Mouse (Mus musculus): ENCODE measurements at regions not wholly inside any gene's neighbourhood (a gene's known extent, or its start where the extent isn't known, plus 50 kb on each side); places are given as distances from the start of the nearest gene placed in this dataset.

DNA sequence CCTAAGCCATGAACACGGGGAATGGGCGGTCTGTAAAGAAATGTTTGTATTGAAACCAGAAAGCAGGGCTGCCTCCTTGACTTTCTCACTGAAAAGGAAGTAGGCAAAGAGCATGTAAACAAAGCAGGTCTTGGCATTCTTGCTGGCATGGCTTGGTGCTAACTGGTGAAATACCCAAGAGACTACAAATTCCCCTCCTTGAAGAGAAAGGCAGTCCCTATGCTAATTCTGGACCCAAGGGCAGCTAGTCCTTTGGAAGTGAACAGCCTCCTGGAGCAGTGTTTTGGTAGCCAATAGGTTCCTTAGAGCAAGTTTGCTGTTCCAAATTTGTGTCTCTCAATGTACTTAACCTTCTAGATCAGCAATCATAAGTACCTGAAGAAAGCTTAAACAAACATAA is 456.0 kb upstream of the Mpdz start:
- Histone ChIP-seq H3K9me3 (ENCODE audit: low read length) (no peaks in the 10 kb centered on the region), H3K4me3 (ENCODE audit: low read depth, low read length) (no peak overlapping the region), H3K27ac (ENCODE audit: low read length) (no peak overlapping the region), H3K4me2 (replicated peaks; ENCODE audit: low read depth, low read length) (no peak overlapping the region), H3K36me3 (ENCODE audit: insufficient read depth, low read length) (no peaks in the 10 kb centered on the region), H3K4me1 (ENCODE audit: insufficient read depth, low read depth, low read length) (0 out of 2 replicates have a peak, but pooled peaks cover 4% of the 10 kb centered on the region), H3K9ac (replicated peaks; ENCODE audit: low read depth) (no peak overlapping the region), H3K27me3 (replicated peaks; ENCODE audit: insufficient read depth, low read length) (no peaks in the 10 kb centered on the region)
- WGBS, result 52% methylated on average over 2 of the region's 2 CpGs
- no peak for ATAC-seq
- DNase-seq (ENCODE audit: low spot score), result peak; percentile 35
- TF ChIP-seq EP300 (IDR thresholded peaks at IDR 0.05) (no peak), CTCF (IDR thresholded peaks at IDR 0.05) (no peak)

DNA sequence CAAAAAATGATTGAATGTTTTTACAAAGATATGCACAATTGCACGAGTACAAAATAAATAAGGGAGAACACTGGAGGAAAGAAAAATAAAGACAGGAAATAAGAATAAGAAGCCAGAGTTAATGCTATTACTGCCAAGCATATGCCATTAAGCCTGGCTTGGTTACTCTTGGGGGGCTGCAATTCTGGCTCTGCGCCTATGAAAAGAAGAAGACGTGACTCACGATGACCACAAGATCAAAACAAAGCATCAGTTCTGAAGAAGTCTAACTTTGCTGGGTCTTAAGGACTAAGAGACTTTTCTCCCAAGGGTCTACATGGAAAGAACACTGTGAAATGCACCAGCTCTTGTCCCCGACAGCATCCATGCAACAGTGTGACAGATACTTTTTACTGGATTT is 454.8 kb upstream of the Mpdz start:
- Histone ChIP-seq H3K4me2 (replicated peaks; ENCODE audit: low read depth, low read length) (no peak overlapping the region), H3K9ac (replicated peaks; ENCODE audit: low read depth) (no peak overlapping the region), H3K4me1 (ENCODE audit: insufficient read depth, low read depth, low read length) (0 out of 2 replicates have a peak, but pooled peaks cover 4% of the 10 kb centered on the region), H3K27ac (ENCODE audit: low read length) (no peak overlapping the region), H3K27me3 (replicated peaks; ENCODE audit: insufficient read depth, low read length) (no peaks in the 10 kb centered on the region), H3K4me3 (ENCODE audit: low read depth, low read length) (no peak overlapping the region), H3K9me3 (ENCODE audit: low read length) (no peaks in the 10 kb centered on the region), H3K36me3 (ENCODE audit: insufficient read depth, low read length) (no peaks in the 10 kb centered on the region)
- ATAC-seq (no peak), DNase-seq (ENCODE audit: low spot score) (no peak)
- TF ChIP-seq EP300 (IDR thresholded peaks at IDR 0.05) (no peak), CTCF (IDR thresholded peaks at IDR 0.05) (no peak)
- 59% methylated on average over 5 of the region's 5 CpGs for WGBS

DNA sequence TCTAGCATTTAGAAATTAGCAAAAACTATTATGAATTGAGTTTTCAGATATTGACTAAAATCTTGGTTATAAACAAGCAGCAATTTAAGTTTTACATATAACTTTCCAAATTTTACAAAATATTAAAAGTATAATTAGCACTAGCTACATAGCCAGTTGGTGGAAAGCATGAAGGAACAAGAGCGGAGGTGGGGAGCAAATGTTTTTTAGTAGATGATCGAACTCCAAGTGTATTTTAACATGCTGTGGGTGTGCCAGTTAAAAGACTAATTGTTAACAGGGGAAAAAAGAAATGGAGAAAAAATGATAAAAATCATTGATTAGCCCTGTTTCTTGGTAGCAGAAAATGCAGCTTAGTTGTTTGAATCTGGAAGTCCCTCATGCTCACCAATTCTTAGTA is 426.3 kb upstream of the Mpdz start:
- DNase-seq (ENCODE audit: low spot score) (no peak), ATAC-seq (no peak)
- Histone ChIP-seq H3K27me3 (replicated peaks; ENCODE audit: insufficient read depth, low read length) (no peaks in the 10 kb centered on the region), H3K4me1 (ENCODE audit: insufficient read depth, low read depth, low read length) (no peaks in the 10 kb centered on the region), H3K9me3 (ENCODE audit: low read length) (no peaks in the 10 kb centered on the region), H3K27ac (ENCODE audit: low read length) (no peak overlapping the region), H3K4me3 (ENCODE audit: low read depth, low read length) (no peak overlapping the region), H3K36me3 (ENCODE audit: insufficient read depth, low read length) (no peaks in the 10 kb centered on the region), H3K9ac (replicated peaks; ENCODE audit: low read depth) (no peak overlapping the region), H3K4me2 (replicated peaks; ENCODE audit: low read depth, low read length) (no peak overlapping the region)
- TF ChIP-seq CTCF (IDR thresholded peaks at IDR 0.05), result no peak
- no peak for TF ChIP-seq EP300 (IDR thresholded peaks at IDR 0.05)
- 98% methylated on average over 2 of the region's 2 CpGs for WGBS

DNA sequence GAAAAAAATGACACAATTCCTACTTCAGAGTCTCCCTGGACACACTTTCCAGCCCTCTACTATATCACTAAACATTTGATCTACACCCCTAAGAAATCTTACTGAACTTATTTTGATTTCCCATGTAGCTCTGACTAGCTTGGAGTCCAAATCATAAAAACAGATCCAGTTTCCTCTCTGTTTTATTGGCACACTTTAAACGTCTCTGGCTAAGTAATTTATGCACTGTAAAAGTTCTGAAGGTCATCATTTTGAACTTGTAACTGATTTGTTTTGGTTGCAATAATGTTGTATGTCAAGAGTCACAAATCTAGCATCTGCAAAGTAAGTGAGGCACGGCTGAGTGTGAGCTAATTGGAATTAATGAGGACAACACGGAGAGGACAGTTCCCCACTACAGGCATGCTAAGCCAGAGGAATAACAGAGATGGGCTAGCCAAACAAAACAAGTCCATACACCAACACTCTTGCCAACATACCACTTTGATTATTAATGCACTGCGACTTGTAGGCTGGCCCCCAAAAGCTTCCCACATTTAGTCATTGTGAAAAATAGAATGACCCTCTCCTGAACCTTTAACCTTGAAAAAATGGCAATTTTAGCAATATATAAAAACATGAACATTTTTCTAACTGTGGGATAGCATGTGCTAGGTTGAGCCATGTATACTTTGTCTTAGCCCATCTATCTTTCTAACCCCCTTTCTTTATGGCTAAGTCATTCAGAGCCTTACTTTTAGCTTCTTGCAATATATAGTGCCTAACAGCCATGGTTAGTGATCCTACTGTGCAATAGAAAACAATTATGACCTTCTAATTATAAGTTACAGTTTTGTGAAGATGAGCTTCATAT is 399.3 kb upstream of the Mpdz start:
- WGBS, result 49% methylated on average over 4 of the region's 4 CpGs
- Histone ChIP-seq H3K9me3 (ENCODE audit: low read length) (no peaks in the 10 kb centered on the region), H3K27me3 (replicated peaks; ENCODE audit: insufficient read depth, low read length) (no peaks in the 10 kb centered on the region), H3K9ac (replicated peaks; ENCODE audit: low read depth) (no peak overlapping the region), H3K27ac (ENCODE audit: low read length) (no peak overlapping the region), H3K4me1 (ENCODE audit: insufficient read depth, low read depth, low read length) (no peaks in the 10 kb centered on the region), H3K4me2 (replicated peaks; ENCODE audit: low read depth, low read length) (no peak overlapping the region), H3K36me3 (ENCODE audit: insufficient read depth, low read length) (no peaks in the 10 kb centered on the region), H3K4me3 (ENCODE audit: low read depth, low read length) (no peak overlapping the region)
- ATAC-seq, result peak; percentile 28; the same call in 1 of the 2 replicates
- DNase-seq (ENCODE audit: low spot score), result peak; percentile 38
- TF ChIP-seq CTCF (IDR thresholded peaks at IDR 0.05), result no peak
- no peak for TF ChIP-seq EP300 (IDR thresholded peaks at IDR 0.05)

DNA sequence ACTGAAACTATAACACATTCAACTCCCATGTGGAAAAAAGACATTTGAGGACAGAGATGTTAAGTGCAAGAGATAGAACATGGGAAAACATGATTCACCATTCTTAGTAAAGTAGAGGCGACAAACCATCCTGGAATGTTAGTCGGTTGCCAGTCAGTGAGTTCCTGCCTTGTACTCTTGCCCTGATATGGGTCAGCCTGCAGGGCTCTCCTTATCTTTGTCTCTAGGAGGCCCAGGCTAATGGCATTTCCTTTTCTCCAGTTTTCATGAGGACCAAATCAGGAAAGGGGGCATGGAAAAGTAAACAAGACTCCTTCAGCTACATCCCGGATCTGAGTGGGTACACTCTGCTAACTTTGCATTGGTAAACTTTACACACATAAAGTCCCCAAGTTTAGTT is 387.4 kb upstream of the Mpdz start:
- Histone ChIP-seq H3K9ac (replicated peaks; ENCODE audit: low read depth) (no peak overlapping the region), H3K4me3 (ENCODE audit: low read depth, low read length) (no peak overlapping the region), H3K27me3 (replicated peaks; ENCODE audit: insufficient read depth, low read length) (no peaks in the 10 kb centered on the region), H3K36me3 (ENCODE audit: insufficient read depth, low read length) (no peaks in the 10 kb centered on the region), H3K27ac (ENCODE audit: low read length) (no peak overlapping the region), H3K9me3 (ENCODE audit: low read length) (no peaks in the 10 kb centered on the region), H3K4me2 (replicated peaks; ENCODE audit: low read depth, low read length) (no peak overlapping the region), H3K4me1 (ENCODE audit: insufficient read depth, low read depth, low read length) (no peaks in the 10 kb centered on the region)
- peak; percentile 45 for DNase-seq (ENCODE audit: low spot score)
- WGBS, result 19% methylated on average over 3 of the region's 3 CpGs
- peak; percentile 72 for ATAC-seq
- no peak for TF ChIP-seq CTCF (IDR thresholded peaks at IDR 0.05)
- TF ChIP-seq EP300 (IDR thresholded peaks at IDR 0.05), result peak; percentile 82

DNA sequence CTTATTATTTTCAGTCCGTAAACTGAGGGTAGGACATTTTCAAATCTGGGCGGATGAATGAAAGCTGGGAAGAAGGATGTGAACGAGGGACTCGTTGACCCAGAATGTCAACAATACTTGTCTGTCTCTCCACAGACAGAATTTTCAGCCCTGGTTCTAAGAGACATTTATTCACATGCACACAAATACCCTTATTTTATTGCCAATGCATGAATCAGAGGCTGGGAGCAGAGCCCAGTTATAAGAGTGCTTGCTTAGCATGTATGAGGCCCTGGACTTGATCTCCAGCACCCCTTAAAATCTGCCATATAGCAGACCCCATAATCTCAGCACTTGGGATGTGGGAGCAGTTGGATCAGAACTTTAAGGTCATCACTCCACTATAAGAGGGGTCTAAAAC is 384.8 kb upstream of the Mpdz start:
- TF ChIP-seq EP300 (IDR thresholded peaks at IDR 0.05) (no peak), CTCF (IDR thresholded peaks at IDR 0.05) (no peak)

More for the DNA sequence above, 384.8 kb upstream of the Mpdz start:
- Histone ChIP-seq H3K9ac (replicated peaks; ENCODE audit: low read depth) (no peak overlapping the region), H3K27ac (ENCODE audit: low read length) (no peak overlapping the region), H3K27me3 (replicated peaks; ENCODE audit: insufficient read depth, low read length) (no peaks in the 10 kb centered on the region), H3K4me3 (ENCODE audit: low read depth, low read length) (no peak overlapping the region), H3K9me3 (ENCODE audit: low read length) (no peaks in the 10 kb centered on the region), H3K4me2 (replicated peaks; ENCODE audit: low read depth, low read length) (no peak overlapping the region), H3K36me3 (ENCODE audit: insufficient read depth, low read length) (no peaks in the 10 kb centered on the region), H3K4me1 (ENCODE audit: insufficient read depth, low read depth, low read length) (no peaks in the 10 kb centered on the region)
- DNase-seq (ENCODE audit: low spot score), result no peak
- no peak for ATAC-seq
- WGBS, result 71% methylated on average over 4 of the region's 4 CpGs

All from lung, postnatal 0 days (tissue).